Mouse (Mus musculus): Measurements from ENCODE around the gene Cib1.

Cib1 gene

GRCm38 (mm10) chr7:80233799-80234198 is 1.2 kb upstream of the Cib1 start:
- DNase-seq (ENCODE audit: low read depth, low spot score), result no peak

- no peak for DNase-seq (ENCODE audit: low read depth, low spot score)
Observed at GRCm38 (mm10) chr7:80231971-80232488, 583 bp downstream of the Cib1 start.

- DNase-seq (ENCODE audit: low read depth, low spot score), result no peak
Observed at GRCm38 (mm10) chr7:80230196-80230595, 2.4 kb downstream of the Cib1 start.

DNA sequence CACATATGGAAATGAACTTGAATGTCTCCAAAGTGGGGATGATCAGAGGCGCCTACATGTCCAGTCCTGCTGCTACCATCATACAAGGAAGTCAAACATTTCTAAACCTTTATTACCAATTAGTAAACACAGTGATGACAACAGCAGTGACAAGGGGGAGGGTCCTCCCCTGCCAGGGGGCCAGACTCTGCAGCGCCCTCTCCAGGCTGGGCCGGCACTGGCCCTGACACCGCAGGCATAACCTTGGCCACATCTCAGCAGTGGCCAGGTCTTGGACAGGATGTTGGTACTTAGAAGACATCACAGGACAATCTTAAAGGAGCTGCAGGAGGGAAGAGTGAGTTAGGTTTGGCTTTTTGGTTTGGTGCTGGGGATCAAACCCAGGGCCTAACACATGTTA is 5.5 kb downstream of the Cib1 start:
- no peak for DNase-seq (ENCODE audit: low read depth, low spot score)

GRCm38 (mm10) chr7:80221179-80221750 is 11.3 kb downstream of the Cib1 start:
- no peak for DNase-seq (ENCODE audit: low read depth, low spot score)

- no peak for DNase-seq (ENCODE audit: low read depth, low spot score)
Observed at GRCm38 (mm10) chr7:80220237-80220797, 12.3 kb downstream of the Cib1 start.

- no peak for DNase-seq (ENCODE audit: low read depth, low spot score)
Observed at GRCm38 (mm10) chr7:80218666-80219065, 13.9 kb downstream of the Cib1 start.

DNA sequence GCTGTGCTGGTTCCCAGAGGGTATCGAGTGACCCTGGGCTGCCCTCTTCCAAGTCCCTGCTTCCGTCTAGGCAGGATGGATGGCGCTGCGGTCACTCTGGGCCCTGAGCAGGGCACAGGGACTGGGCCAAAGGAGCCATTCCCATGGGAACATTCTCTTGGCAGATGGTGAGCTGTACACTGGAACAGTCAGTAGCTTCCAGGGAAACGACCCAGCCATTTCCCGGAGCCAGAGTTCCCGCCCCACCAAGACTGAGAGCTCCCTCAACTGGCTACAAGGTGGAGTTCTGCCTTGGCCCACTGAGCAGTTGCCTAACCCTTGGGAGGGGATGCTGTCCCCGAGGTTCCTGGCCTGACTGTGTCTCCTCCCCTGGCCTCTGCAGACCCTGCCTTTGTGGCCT is 16.0 kb downstream of the Cib1 start:
- no peak for DNase-seq (ENCODE audit: low read depth, low spot score)

DNA sequence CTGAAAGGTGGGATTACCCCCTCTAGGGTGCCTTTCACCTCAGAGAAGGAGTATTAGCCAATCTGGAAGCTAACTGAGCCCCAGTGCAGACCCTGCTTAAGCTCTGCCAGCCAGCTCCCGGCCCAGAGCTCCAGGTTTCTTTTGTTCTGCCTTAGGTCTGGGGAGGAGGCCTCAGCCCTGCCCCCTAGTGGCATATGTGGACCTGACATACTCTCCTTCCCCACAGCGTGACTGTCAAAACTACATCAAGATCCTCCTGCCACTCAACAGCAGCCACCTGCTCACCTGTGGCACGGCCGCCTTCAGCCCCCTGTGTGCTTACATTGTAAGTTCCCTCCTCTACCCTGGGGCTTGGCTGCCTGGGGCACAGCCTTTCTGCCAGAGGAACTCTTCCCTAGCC is 17.2 kb downstream of the Cib1 start:
- no peak for DNase-seq (ENCODE audit: low read depth, low spot score)

- no peak for DNase-seq (ENCODE audit: low read depth, low spot score)
Observed at GRCm38 (mm10) chr7:80214459-80214858, 18.2 kb downstream of the Cib1 start.

DNA sequence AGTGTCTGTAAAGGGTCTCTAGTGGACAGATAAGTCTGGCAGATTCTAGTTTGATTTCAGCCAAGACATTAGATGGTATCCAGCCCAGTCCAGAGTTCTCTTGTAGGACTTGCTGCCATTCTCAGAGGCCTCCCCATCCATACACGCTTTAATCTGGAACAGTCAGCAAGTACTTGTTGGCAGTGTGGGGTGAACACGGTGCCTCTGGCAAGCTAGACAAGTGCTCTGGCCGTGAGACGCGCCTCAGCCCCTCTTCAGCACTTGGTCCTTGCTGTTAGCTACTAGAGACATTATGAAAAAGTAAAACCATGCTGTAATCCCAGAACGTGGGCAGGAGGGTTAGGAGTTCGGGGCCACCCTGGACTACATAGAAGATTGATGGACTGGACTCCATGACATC is 19.0 kb downstream of the Cib1 start:
- no peak for DNase-seq (ENCODE audit: low read depth, low spot score)

DNA sequence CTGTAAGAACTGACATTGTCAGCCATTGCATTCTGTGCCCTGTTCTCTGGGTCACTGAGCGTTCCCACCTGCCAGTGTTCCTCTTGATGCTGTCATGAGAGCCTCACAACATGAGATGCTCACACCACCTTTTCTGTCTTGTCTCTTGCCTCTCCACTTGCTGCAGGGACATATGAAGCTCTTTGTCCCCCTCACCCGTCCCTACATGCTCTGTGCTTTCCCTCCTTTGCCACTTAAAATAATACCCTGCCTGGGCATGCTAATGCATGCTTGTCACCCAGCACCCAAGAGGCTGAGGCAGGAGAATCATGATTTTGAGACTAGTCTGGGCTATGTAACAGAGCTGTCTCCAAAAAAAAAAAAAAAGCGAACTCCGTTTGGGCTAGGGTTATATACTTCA is 21.6 kb downstream of the Cib1 start:
- DNase-seq (ENCODE audit: low read depth, low spot score), result no peak

DNA sequence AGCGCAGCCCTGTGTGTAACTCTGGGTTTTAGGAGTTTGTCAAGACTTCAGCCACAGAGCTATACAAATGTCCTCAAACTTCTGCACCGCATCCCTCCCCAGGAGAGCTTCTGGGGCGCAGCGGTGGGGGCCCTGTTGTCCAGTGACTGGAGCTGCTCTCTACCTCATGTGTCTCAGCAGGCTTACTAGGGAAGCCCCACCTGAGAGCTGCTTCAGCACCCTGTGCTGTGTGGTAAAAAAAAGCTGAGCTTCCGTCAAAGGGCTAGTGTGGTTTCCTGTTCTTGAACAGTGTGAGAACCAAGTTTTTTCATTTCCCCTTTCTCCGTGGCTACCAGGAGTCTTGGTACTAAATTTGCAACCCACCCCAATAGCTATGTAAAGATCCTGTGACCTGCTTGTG is 22.9 kb downstream of the Cib1 start:
- no peak for DNase-seq (ENCODE audit: low read depth, low spot score)

DNA sequence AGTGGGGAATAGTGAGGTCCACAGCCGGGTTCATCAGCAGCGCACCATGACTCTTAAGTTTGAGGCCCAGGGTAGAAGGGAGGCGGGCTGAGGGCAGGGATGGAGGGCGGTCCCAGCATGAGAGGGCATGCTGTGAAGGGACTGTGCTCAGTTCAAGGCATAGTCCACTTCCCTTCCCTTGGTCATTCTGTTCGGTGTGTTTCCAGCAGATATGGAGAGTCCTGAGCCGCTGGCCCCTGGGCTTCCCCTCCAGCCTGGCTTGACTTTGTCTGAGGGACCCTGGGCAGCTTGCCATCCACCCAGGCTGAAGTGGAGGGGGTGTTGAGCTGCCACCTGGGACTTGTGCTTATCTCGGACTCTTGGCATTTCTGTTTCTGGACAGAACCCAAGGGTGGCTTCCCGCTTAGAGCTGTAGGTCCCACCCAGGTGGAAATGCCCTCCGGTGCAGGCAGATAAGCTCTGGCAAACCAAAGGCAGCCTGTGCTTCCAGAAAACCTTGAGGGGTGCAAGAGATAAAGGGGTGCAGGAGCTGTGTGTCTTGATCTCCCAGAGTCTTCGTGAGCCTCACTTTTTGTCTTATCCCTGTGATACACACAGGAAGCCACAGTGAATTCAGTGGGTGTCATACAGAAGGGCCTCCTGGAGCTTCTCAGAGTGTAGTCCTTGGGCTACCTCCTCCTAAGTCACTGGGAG is 23.7 kb downstream of the Cib1 start:
- no peak for DNase-seq (ENCODE audit: low read depth, low spot score)

GRCm38 (mm10) chr7:80208026-80208642 is 24.5 kb downstream of the Cib1 start:
- DNase-seq (ENCODE audit: low read depth, low spot score), result no peak

DNA sequence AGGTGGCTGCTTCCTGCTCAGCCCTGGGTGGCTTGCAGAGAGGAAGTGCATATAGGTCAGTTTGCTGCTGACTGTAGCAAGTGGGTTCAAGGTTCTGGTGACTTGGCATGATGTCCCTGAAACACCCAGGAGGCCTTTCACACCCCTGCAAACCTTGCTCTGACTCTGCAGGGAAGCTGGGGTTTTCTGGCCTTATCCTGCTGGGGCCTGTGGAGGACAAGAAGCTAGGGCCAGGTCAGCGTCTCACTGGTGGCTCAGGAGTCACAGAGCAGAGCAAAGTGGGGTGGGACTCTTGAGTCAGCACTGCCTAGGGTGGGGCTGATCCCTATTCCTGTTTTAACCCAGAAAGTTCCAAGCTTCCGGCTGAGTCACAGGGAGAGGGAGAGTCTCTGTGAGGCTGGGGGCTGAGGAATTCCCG is 25.3 kb downstream of the Cib1 start:
- no peak for DNase-seq (ENCODE audit: low read depth, low spot score)

- no peak for DNase-seq (ENCODE audit: low read depth, low spot score)
Observed at GRCm38 (mm10) chr7:80205705-80206589, 26.7 kb downstream of the Cib1 start.

DNA sequence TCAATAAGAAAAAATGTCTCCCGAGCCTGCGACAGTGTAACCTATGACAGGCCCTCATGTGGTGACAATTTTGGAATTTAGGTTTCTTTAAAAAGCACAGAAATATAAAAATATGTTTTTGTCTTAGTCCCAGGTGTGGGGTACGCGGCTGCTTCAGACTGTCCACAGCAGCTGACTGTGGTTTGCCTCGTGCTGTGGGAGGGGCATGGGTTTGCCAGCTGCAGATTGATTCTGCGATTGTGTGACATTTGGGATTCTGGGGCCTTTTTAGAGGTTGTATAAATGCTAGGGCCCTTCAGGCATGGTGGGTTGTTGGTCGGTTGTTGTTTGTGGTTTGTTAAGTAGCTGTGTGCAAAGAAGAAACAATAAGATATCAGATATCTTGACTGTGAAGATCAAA is 27.7 kb downstream of the Cib1 start:
- no peak for DNase-seq (ENCODE audit: low read depth, low spot score)

GRCm38 (mm10) chr7:80204362-80204761 is 28.3 kb downstream of the Cib1 start:
- no peak for DNase-seq (ENCODE audit: low read depth, low spot score)

DNA sequence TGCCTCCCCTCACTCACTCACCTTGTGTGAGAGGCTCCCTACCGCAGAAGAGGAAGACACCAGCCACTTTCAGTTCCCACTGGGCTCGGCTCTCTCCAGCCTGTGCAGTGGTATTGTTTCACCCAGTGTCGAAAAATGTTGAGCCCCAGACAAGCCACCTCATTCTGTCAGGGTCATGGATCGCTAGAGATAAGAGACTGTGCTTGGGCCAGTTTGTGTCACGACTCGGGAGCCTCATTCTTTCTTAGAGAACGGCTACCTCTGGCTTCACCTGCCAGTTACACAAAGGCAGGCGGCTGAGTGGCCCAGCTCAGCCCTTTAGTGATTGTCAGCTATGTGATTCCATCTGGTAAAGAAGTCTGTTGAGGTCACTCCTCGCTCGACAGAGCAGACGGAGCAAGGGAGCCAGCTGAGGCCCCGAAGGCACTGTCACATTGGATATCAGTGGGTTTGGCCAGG is 28.9 kb downstream of the Cib1 start:
- no peak for DNase-seq (ENCODE audit: low read depth, low spot score)

- DNase-seq (ENCODE audit: low read depth, low spot score), result no peak
Observed at GRCm38 (mm10) chr7:80202961-80203360, 29.7 kb downstream of the Cib1 start.
